Mouse (Mus musculus) right cerebral cortex, adult 18-20 months (tissue): Measurements from ENCODE around the gene Rasal2.

Experiments
- DNase-seq: peaks from one replicate; pipeline ENCODE4 v3.0.0; 2022; ENCODE audit warnings: mixed read lengths

The Rasal2 gene

DNA sequence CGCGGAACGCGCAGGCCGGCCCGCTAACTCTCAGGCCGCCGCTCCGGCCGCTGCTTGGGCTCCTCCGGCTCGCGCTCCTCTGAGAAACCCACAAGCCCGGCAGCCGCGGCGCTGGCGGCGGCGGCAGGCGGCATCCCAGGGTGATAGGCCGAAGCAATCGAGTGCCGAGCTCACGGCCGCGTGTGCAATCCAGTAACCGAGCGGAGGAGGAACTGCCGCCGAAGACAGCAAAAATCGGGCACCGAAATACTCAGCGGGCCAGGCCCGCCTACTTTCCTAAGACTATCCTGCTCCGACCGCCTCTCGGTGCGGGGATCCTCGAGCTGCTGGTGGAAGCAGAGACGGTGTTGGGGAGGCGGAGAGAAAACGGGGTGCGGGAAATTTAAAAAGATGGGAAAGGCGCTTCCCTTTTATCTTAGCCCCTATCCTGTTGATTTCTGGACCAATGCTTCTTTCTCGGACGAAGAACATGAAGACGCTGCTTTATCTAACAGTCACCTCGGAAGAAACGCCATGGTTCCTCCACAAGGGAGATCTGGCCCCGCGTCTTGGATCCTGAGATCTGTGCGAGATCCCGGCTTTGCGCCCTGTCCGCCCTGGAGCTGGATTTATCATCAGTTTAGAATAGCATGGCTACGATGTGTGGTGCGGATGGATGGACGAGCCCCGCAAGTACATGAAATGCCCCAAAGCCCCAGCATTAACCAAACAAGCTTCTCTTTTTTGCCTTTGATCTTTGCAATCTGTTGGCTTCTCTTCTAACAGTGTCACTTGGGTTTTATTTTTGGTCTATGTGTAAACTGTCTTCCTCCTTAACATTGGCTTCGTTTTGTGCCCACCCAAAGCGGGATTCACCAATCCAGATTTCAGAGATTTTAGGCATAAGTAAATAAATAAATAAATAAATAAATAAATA, at the start of gene Rasal2:
TSS of gene Rasal2 (minus strand) at position 142 of the 916 bp plus-strand sequence.
- peak; percentile 97 for DNase-seq

DNA sequence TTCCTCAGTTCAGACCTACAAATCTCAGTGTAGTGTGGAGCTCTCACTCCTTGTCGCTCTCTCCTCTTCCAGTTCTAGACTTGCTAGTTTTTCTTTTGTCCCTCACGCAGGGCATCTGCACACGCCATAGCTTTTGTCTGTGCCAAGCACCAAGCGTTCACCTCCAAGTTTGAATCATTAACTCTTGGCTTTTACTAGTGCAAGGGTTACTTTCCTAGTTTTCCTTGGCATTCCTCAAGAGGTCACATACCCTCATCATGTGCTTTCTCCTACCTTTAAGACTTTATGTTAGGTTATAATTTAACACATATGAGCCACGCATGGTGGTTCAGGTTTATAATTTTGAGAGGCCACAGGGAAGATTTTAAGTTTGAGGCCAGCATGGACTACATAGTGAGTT, 48.9 kb upstream of the Rasal2 start:
- DNase-seq: no peak

DNA sequence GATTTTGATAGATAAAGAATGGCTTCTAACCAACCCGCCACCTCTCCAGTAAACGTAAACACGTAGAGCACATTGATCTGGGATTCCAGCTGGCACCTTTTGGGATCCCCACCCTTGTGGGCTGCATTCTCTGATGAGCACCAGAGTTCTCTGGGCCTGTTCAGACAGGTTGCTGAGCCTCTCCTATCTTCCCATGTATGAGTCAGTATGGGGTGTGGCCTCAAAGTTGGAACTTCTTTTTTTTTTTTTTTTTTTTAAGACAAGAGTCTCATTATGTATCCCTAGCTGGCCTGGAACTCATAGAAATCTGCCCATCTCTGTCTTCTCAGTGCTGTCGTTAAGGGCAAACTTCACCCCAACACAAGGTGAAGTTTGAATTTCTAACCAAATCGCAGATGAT, 47.5 kb upstream of the Rasal2 start:
- DNase-seq: no peak

DNA sequence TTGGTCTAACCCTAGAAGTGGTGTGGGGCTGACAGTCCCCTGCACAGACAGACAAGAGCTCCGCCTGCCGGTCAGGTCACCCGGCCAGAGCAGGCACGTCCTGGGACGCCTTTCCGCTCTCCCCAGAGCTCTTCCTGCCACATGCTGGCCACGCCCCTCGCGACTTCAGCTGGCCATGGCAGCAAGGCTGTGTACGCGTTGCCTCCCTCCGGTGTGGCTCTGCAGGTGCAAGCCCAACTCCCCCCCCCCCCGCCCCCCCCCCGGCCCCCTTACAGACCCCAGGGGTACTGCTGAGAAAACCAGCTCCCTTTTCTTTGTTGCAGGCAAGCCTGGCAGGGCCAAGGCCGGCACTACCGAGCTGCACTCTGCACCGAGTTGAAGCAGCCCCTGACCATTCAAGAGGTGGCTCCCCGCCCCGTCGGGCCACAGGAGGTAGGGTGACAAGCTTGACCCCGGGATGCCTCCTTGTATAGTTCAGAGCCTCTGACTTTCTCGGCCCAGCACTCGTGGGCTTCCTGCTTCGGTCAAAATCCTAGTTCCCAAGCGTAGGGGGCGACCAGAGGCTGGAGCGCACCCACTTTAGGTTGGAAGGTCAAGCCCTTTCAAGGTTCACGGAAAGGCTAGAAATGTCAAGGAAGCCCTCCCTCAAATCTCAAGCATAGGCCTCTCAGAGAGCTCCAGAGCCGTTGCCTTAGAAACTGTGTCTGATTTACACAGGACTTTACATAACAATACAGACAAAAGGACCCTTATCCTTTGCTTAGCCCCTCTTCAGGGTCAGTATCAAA, 46.2 kb upstream of the Rasal2 start, which contains the start of gene Cryzl2:
TSS of gene Cryzl2 (plus strand) at position 157 of the 788 bp plus-strand sequence.
- DNase-seq: peak; percentile 45

DNA sequence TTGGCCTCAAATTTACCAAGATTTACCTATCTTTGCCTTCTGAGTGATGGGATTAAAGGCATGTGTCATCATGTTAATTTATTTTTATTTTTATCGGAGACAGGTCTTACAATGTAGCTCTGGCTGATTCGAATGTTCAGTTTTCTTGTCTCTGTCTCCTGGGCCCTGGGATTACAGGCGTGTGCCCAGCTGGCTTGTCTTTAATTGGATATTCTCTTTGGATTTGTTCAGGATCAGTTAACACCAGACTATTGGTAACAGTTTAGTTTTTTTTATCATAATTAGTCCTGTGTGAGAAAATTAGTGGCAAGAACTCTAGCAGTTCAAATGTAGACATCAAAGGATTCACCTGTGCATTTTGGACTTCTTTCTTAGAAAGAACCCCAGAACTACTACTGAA, 45.4 kb upstream of the Rasal2 start:
- no peak for DNase-seq

DNA sequence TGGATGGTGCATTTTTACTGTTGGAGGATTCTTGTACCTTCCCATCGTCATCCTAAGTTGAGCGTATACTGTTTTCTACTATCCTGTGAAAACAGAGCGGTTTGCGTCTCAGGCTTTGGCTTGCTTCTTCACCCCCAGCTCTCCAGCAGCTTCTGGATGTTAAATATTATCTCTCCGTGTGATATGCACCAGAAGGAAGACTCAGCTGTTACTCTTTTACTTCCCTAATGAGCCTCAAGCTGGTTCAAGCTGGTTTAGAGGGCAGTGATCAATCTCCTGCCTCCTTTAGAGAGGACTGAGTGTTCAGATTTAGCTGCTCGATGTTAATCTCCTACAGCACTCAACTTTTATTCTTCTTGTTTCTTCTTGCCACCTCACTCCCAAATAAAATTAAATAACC, 42.5 kb upstream of the Rasal2 start:
- DNase-seq: no peak

DNA sequence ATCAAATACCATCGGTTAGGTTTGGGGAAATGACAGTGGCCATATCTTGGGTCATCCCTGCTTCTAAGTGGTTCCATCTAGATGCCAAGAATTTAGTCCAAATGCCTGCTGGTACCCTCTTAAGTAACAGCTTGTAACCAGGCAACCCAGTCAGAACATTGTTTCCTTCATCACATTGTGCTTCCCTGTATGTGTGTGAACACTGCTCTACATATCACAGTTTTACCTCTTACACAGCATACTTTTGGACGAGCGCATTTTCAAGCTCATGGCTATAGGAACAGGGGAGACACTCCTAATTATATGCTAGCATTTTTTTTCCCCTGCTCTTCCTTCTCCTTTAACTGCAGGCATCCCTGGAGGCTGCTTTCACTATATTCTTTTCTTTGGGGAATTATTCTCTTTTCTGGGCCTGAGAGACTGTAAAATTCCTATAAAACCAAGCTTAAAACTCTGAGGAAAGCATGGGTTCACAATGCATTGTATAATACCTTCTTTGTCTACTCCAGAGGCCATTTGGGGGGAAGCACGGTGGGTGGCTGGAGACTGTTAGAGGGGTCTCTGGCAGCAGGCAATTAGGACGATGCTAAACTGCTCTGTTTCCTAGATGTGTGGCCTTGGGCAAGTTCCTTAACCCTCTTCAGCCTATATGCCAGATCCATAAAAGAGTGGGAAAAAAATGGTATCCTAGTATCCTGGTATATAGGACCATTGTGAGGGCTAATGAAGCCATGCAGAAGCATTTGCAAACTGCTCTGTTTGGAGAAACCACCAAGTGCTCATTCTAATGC, 40.6 kb upstream of the Rasal2 start:
- no peak for DNase-seq

DNA sequence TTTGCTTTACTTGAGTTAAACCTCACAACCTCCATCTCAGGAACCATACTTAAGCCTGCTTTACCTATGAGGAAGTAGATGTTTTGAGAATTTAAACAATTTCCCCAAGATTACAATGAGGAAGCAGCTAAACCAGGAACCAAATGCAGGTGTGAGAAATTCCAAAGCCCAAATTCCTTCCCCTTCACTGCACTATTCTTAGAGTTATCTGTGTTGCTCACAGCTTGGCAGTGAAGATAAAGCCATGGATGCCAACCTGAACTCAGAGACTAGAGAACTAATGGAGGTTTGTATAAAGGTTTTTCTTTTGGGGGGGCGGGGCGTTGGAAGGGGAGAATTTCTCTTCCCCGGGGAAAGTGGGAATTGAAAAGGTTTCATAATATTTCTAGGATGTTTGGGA, 39.9 kb upstream of the Rasal2 start:
- no peak for DNase-seq

DNA sequence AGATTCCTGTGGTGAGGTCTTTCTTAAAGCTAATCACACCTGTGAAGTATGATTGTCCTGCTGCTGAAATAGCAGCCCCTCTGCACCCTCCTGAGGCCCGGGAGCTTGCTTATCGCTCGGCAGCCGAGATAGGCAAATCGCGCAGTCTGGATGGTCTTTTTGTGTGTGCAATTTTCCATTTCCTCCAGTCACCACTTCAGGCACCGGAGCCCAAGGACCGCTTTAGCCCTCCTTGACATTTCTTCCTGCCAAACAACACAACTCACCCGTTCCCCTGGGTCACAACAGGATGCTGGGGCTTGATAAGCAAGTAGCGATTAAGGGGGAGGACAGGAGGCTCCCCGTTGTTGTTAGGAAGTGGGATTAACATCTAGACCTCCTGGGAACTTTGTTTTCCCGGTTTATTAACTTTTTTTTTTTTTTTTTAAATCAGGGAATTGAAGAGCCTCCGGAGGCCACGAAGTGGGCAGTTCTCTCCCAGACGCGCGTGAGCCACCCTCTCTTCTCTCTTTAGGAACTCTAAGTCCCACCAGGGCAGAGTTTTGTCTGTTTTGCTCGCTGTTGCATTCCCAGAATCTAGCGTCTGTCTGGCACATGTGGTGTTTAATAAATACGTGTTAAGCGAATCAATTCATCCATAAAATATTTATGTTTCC, 37.7 kb upstream of the Rasal2 start:
- DNase-seq: no peak

DNA sequence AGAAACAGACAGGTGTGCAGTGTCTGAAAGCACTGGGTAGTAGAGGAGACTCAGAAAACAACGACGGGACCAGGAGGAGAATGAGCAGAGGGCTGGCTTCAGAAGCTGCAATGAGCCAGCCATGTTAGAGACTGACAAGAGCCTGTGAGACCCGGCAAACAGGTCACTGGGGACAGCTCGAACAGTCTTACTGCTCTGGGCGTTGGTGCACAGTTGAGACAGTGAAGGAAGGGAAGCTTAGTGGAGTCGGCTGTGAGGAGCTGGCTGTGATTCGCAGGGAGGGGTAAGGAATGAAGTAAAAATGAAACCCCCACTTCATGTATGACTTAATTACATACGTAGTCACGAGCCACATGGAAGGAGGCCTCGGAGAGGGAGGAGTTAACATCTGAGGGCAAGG, 37.1 kb upstream of the Rasal2 start:
- DNase-seq: no peak

DNA sequence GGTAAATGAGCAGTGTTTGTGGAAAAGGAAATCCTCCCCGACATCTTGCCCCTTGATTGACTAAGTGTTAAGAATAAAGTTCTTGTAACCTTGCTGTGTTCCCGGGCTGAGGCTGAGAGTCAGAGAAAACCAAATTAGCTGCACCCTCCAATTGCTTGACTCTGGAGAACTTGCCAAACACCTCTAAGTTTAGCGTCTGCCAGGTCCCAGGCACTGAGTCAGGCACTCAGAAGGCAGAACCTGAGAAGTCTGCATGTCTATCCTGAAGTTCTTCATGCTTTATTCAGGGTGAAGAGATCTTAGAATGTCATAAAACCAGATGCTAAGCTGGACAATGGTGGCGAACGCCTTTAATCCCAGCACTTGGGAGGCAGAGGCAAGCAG, 36.4 kb upstream of the Rasal2 start:
- no peak for DNase-seq

DNA sequence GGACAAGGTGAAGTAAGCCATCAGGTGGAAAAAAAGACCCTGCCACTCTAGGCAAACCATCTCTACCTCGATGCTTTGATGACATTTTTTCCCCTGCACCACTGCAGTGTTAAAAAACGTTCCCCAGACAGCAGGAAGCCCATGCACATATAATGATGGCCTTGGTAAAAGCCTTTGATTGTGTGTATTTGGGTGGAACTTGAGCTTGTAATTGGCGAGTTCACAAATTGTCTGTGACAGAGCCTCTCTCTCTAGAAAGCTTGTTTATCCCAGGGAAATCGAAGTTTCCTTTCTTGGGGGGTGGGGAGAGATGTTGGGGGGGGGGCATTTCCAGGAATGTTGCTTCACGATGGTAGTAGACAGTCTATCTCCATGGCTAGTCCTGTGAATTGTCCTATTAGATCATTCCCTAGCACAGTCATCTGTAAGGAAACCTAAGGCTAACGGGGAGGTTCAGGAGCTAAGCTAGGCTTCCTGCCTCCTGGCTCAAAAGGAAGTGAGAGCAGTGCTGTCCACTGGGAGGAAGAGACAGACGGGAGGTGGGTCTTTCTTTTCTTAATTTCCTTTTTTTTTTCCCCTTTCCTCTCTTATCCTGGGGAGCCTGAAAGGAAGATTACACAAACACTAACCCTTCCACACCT, 35.9 kb upstream of the Rasal2 start:
- DNase-seq: no peak

DNA sequence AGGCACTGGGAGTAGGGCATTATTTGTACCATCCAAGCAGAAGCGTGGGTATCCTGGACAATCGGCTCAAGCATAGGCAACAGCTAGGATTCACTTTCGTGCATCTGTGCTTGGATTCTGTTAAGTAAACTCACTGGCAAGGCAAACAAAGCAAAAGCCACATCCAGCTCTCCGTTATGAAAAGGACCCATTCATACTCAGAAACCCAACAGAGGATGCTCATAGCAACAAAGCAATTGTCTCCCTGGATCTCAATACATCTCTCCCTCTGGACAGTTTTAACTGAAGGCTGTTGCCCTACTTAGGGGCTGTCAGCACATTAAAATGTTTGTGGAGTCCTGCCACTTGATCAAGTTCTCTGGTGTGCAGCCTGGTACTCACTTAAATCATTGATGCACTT, 34.7 kb upstream of the Rasal2 start:
- no peak for DNase-seq

DNA sequence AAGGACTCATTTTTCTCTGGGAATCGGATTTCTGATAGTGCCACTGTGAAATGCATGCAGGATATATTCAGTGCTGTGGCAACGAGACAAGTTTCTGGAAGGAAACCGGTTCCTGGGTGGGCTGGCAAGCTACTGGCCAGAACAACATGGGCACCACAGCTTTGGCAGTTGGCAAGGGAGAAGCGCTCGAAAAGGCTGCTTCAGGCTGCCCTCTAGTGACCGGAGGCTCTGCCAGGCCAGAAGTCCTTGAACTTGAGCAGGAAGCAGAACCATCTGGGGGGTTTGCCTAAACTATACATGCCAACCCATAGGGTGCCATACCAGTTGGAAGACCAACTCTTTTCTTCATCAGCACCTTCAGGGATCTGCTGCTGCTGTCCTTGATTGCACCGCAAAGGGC, 33.9 kb upstream of the Rasal2 start:
- peak; percentile 77 for DNase-seq

DNA sequence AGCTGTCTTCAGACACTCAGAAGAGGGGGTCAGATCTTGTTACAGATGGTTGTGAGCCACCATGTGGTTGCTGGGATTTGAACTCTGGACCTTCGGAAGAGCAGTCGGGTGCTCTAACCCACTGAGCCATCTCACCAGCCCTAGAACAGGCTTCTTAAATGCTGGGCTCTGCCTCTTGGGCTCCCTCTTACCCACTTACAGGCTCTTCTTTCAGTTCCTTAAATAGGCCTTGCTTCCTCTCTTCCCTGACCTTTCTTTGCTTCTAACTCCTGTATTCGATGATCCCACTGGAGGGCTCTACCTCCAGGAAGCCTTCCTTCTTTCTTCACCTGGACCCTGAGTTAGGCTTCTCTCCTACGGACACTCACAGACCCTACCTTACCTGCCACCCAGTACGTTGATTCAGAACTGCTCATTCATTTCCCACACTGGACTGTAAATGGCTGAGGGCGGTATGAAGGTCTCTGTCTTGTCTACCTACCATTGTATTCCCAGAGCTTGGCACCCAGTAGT, 33.1 kb upstream of the Rasal2 start:
- no peak for DNase-seq

DNA sequence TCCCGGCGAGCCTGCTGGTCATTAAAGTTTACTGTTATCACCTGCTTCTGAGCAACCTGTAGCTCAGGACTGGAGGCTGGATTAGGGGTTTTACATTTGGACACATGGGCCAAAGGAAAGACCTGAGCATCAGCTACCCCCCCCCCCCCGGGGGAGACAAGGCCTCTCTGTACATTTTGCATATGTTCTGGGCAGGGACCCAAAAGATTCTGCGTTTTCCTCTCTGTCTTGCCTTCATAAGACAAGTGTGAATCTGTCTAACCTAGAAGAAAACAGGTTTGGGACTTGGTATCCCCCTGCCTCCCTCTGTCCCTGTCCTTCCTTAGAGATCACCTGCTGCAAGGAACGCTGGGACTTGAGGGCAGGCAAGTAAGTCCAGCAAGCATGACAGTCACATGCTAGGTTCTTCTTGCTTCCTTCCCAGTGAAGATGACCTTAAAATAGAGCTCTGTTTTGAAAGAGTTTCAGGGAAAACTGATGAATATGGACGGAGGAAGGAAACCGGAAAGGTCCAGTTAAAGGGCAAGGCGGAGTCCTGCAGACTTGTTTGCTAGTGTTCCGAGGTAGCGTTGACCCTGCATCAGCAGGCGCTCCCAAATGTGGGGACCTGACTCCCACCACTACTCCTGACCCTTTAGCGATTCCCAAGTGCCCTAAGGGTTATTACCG, 32.4 kb upstream of the Rasal2 start:
- DNase-seq: no peak

DNA sequence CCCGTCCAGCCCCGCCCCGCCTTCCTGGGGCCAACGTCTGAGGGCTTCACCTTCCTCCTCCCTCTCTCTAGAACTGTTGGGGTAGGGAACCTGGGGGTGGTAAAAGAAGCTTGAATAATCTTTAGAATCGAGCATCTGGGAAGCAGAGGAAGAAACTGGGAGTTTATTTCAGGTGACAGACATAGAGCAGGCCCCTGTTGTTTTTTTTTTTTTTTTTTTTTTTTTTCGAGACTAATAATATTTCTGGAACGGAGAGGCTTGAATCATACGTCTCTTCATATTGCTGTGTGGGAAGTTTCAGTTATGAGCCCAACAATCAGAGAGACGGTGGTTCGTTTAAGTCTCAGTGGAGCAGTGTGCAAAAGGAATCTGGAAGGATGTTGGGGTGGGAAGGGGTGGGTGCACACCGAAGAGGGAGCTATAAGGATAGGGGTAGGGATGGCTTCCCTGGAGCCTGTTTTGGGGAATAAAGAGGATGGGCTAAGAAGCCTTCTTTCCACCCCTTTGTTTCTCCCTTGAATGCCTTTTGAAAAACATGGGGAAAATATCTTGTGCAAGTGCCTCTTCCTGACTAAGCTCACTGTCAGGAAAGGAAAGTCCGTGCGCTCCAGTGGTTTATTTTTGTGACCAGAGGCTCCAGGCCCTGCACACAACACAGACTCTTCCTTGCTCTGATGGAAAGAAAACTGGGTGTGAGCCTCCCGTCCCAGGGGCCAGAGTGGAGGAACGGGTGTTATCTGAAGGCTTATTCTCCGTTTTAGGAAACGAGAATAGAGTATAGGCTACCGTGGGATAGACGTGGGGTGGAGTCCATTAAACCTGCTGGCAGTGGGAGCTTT, 31.5 kb upstream of the Rasal2 start:
- peak; percentile 49 for DNase-seq

DNA sequence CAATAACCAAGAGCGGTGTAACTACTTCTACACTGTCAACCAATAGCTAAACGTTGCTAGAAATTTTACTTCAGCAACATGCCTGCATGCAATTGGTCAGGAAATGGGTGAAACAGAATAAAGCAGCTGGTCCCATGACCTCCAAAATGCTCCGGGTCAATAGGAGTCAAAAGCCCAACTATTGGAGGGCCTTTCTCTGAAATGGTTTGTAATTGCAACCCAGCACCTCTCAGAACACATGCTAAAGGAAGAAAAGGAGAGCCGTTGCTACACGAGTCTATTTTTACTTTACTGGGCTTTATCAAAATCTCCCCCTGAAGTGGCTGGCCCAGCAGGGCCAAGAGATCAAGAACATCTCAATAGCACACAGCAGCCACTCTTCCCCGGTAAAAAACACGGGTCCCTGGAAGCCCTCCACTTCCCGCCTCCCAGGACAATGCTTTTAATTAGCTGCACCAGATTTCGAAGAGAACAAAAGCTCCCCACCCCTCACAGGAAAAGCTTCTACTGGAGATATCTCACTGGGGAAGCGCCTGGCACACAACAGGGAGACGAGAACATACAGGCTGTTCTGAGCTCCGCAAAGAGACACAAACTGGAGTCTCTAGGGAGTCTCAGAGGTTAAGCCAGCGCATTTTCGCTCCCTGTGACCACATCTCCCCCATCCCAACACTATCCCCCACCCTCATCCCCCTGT, 30.8 kb upstream of the Rasal2 start:
- peak; percentile 55 for DNase-seq

DNA sequence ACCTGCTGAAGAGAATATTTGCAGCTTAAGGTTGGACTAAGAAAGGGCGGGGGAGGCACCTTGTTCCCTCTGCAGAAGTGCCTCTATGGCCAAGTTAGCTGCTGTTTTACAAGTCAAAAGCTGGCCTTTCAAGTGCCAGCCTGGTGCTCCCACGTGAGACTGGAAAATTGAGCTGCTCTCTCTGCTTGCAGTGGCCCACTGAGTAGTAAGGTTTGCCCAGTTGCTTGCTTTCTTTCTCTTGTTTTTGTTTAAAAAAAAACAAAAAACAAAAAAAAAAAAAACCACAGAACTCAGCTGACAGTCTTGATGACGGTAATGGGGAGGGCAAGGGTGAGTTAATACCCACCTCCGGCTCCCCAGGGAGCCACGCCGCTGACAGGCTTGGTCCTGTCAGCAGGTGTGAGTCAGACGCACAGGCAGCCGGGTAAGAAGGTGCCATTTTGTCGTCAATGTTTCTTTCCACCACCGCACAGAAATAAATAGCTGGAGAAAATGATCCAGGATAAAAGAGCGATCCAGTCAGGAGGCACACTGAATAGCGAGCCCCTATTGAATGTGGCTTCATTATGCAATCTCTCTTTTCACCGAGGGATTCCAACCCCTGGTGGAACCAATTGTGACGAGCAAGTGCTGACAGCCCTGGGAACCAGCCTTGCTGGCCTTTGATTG, 27.7 kb upstream of the Rasal2 start:
- peak; percentile 38 for DNase-seq
